Mouse (Mus musculus) forebrain, embryonic 11.5 days (tissue): Measurements from ENCODE around the gene Ccr1l1. TPM values are rescaled to one million over a fixed set of nuclear protein-coding genes. Genes with fewer than 3 reads are reported as not detected.

Source experiments
- ATAC-seq: fragments of 200-750 bp; cut with Nextera tagmentation; replicated peaks from 2 replicates; pipeline ENCODE4 v1.8.0; 2017; ENCODE audit warnings: moderate TSS enrichment; ENCODE audit not compliant: low FRiP score
- DNase-seq: peaks from one replicate; pipeline ENCODE4 v3.0.0-alpha.2; 2017; ENCODE audit warnings: low spot score
- H3K27ac ChIP-seq: fragments of 300-500 bp; sonication (generic); 2 replicates; pipeline ENCODE4 v1.5.1; 2014; ENCODE audit warnings: low read depth, low read length
- H3K27me3 ChIP-seq: fragments of 300-500 bp; sonication (generic); 2 replicates; pipeline ENCODE4 v1.6.1; 2014; ENCODE audit warnings: mild to moderate bottlenecking, low read length, mixed read lengths; ENCODE audit not compliant: control insufficient read depth, insufficient read depth
- H3K36me3 ChIP-seq: fragments of 300-500 bp; sonication (generic); 2 replicates; pipeline ENCODE4 v1.6.1; 2014; ENCODE audit warnings: mild to moderate bottlenecking, low read length, moderate library complexity, mixed read lengths; ENCODE audit not compliant: control insufficient read depth, insufficient read depth
- H3K4me1 ChIP-seq: fragments of 300-500 bp; sonication (generic); replicated peaks from 2 replicates; pipeline ENCODE4 v1.6.1; 2014; ENCODE audit warnings: low read length, mixed read lengths; ENCODE audit not compliant: control insufficient read depth, insufficient read depth
- H3K4me2 ChIP-seq: fragments of 300-500 bp; sonication (generic); 2 replicates; pipeline ENCODE4 v1.6.1; 2014; ENCODE audit warnings: low read depth, mild to moderate bottlenecking, low read length, moderate library complexity, mixed read lengths; ENCODE audit not compliant: severe bottlenecking
- H3K4me3 ChIP-seq: fragments of 300-500 bp; sonication (generic); 2 replicates; pipeline ENCODE4 v1.5.1; 2014; ENCODE audit warnings: low read depth, low read length
- H3K9ac ChIP-seq: fragments of 300-500 bp; sonication (generic); 2 replicates; pipeline ENCODE4 v1.6.1; 2014; ENCODE audit warnings: low read length
- H3K9me3 ChIP-seq: fragments of 300-500 bp; sonication (generic); 2 replicates; pipeline ENCODE4 v1.6.1; 2016; ENCODE audit warnings: low read length, mixed read lengths; ENCODE audit not compliant: control insufficient read depth
- WGBS: fragments of 180-500 bp; shearing (Covaris S2); extraction: QIAGEN DNeasy Blood & Tissue Kit; methylation state at CpG from one replicate; pipeline ENCODE4 v1.1.7; 2014; 5-methylcytosine and 5-hydroxymethylcytosine counted together
- polyA plus RNA-seq: library from polyadenylated mRNA; unstranded; fragments of >200 nt; fragmentation: Nextera tagmentation; extraction: Ambion mirVana; gene quantifications from 2 replicates; pipeline ENCODE4 v1.2.1, GENCODE M21; 2014

Gene Ccr1l1
- polyA plus RNA-seq = not detected in 2 replicates

DNA sequence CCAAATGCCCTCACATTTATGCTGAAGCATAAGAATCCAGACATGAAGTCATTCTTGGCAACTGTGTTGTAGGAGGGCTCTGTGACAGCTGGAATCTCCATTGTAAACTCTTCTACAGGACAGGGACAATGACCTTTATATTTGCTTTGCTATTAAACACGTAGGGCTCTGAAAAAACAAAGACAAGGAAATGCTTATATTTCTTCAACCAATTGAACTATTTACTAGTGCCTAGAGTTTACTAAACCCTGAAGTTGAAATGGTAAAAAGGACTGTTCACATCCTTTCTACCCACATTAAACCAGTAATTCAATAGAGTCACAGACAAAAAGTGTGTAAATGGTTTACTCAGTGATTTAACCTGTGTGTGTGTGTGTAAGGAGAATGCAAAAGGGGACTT, at the start of gene Ccr1l1:
TSS of gene Ccr1l1 (minus strand) at position 101 of the 400 bp plus-strand sequence.
- DNase-seq (no peak), ATAC-seq (no peak)
- H3K9me3 ChIP-seq = no peaks in the 10 kb centered on the region
- no peaks in the 10 kb centered on the region for H3K27me3 ChIP-seq
- no peak within 1 kb of the TSS for H3K27ac ChIP-seq
- no peaks in the 10 kb centered on the region for H3K4me1 ChIP-seq
- H3K4me3 ChIP-seq = no peak within 1 kb of the TSS
- no peaks in the 10 kb centered on the region for H3K36me3 ChIP-seq
- H3K9ac ChIP-seq = no peak within 1 kb of the TSS
- no peak within 1 kb of the TSS for H3K4me2 ChIP-seq
- WGBS = 94% methylated on average over 1 of the region's 1 CpGs

DNA sequence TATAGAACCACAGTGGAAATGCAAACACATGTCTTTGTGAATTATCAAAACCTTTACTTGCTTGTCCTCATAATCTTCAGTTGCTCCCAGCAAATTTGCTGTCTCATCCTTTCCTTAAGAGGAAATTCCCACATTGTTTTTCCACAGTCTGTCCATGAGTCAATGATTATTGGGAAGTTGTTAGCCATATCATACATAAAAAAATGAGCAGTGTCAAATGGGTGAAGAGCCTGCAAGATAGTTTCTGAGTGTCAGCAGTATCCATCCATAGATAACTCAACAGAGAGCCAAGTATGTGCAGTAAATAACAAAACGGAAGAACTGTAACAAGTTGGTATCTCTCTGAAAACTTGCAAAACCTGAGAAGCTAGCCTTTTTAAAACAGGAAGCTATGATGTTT, 43.5 kb upstream of the Ccr1l1 start, which contains the start of gene Ccr3:
TSS of gene Ccr3 (plus strand) at position 301 of the 400 bp plus-strand sequence.
- H3K9me3 ChIP-seq = no peaks in the 10 kb centered on the region
- H3K36me3 ChIP-seq = no peaks in the 10 kb centered on the region
- H3K4me2 ChIP-seq = no peak within 1 kb of the TSS
- no peak within 1 kb of the TSS for H3K27ac ChIP-seq
- no peak within 1 kb of the TSS for H3K9ac ChIP-seq
- ATAC-seq (no peak), DNase-seq (no peak)
- no peak within 1 kb of the TSS for H3K4me3 ChIP-seq
- 92% methylated on average over 1 of the region's 1 CpGs for WGBS
- no peaks in the 10 kb centered on the region for H3K27me3 ChIP-seq
- H3K4me1 ChIP-seq = no peaks in the 10 kb centered on the region

DNA sequence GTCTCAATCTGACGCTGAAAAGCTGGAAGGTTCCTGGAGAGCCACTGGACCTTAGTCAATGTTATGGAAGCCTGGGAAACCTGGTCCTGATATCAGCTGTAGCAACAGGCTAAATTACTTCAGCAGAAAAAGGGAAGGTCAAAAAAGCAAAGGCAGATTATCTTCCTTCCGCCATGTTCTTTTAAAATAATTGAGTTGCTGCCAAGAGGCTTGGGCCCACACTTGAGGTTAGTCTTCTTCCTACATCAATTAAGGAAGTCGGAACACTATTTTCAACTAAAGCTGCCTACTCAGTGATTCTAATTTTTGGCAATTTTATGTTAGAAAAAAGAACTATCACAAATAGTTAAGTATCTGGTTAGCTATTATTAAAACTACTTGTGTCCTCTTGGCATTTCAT, 41.7 kb upstream of the Ccr1l1 start:
- H3K36me3 ChIP-seq = no peaks in the 10 kb centered on the region
- no peak overlapping the region for H3K4me3 ChIP-seq
- no peak overlapping the region for H3K9ac ChIP-seq
- no peaks in the 10 kb centered on the region for H3K27me3 ChIP-seq
- no peaks in the 10 kb centered on the region for H3K4me1 ChIP-seq
- DNase-seq = no peak
- no peak overlapping the region for H3K4me2 ChIP-seq
- H3K27ac ChIP-seq = no peak overlapping the region
- WGBS = 88% methylated on average over 3 of the region's 3 CpGs
- ATAC-seq = no peak
- no peaks in the 10 kb centered on the region for H3K9me3 ChIP-seq

DNA sequence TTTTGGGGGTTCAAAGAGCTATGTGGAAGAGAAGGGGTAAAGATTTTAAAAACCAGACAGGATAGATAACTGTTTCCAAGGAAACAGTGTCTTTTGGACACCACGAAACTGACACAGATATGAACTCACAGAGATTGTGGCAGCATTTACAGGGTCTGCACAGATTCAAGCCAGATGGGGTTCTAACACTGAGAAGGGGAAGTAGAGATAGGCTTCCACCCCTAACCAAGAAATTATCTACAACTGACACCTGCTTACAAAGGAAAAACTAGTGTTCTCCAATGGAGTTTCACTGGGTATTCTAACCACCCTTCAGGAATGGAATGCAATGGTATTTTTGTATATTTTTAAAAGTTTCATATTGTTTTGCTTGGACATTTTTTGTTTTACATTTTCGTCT, 37.8 kb upstream of the Ccr1l1 start:
- 82% methylated on average over 2 of the region's 2 CpGs for WGBS
- Histone ChIP-seq H3K9ac (no peak overlapping the region), H3K4me3 (no peak overlapping the region), H3K9me3 (no peaks in the 10 kb centered on the region), H3K4me2 (no peak overlapping the region), H3K4me1 (no peaks in the 10 kb centered on the region), H3K36me3 (no peaks in the 10 kb centered on the region), H3K27me3 (no peaks in the 10 kb centered on the region), H3K27ac (no peak overlapping the region)
- no peak for ATAC-seq
- DNase-seq = no peak

DNA sequence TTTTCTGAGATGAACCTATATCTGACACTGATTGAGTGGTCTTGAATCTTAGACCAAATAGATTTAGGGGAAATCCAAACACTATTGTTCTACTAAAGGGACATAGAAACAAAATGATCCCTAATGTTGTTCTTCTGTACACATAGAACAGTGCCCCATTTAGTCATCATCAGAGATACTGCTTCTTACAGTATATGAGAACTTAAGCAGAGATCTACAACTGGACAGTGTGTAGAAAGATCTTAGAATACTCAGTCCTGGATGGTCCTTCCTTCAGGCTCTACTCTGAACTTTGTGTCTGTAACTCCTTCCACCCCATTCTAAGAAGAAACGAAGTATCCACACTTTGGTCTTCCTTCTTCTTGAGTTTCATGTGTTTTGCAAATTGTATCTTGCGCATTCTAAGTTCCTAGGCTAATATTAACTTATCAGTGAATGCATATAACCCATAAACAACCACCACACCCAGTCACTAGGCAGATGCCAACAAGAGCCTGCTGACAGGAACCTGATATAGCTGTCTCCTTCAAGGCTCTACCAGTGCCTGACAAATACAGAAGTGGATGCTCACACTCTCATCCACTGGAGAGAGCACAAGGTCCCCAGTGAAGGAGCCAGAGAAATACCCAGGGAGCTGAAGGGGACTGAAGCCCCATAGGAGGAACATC, 36.9 kb upstream of the Ccr1l1 start:
- Histone ChIP-seq H3K9me3 (no peaks in the 10 kb centered on the region), H3K4me2 (no peak overlapping the region), H3K27ac (no peak overlapping the region), H3K27me3 (no peaks in the 10 kb centered on the region), H3K36me3 (no peaks in the 10 kb centered on the region), H3K9ac (no peak overlapping the region), H3K4me1 (no peaks in the 10 kb centered on the region), H3K4me3 (no peak overlapping the region)
- WGBS = 74% methylated on average over 2 of the region's 2 CpGs
- DNase-seq = no peak
- no peak for ATAC-seq

DNA sequence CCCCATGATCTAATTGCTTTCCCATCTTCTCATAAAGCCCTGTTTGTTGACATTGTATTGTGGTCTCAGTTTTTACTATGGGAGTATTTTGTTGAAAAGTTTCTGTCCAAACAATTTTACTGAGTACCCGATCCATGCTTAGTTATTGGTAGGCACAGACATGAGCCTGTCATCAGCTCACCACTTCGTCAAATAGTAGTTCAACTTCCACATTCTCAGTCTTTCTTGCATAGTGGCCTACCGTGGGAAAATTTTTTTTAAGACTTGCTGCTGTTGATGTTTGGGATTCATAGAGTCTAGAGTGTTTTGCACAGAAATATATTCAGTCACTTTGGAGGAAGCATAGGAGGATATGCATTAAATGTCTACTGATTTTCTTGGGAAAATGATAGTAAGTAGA, 35.1 kb upstream of the Ccr1l1 start:
- Histone ChIP-seq H3K27me3 (no peaks in the 10 kb centered on the region), H3K36me3 (no peaks in the 10 kb centered on the region), H3K4me1 (no peaks in the 10 kb centered on the region), H3K9ac (no peak overlapping the region), H3K4me3 (no peak overlapping the region), H3K4me2 (no peak overlapping the region), H3K27ac (no peak overlapping the region), H3K9me3 (no peaks in the 10 kb centered on the region)
- 89% methylated on average over 3 of the region's 3 CpGs for WGBS
- no peak for ATAC-seq
- no peak for DNase-seq

DNA sequence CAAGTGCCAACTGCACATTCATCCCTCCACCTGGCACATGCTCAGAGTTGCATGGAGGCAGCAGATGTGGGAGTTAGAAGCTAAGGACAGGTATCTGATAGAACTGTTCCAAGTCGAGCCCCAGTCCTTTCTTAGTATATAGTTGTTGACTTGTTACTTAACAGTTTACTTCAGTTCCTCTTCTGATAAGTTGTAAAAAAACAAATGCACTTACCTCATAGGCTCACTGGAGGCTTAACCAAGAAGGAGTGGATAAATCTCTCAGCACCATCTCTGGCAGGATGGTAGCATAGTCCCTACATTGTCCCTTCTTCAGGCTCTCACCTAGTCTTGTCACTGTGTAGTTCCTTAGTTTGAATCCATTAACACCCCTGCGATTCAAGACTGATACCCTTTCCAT, 34.5 kb upstream of the Ccr1l1 start:
- ATAC-seq = no peak
- no peak overlapping the region for H3K4me3 ChIP-seq
- H3K36me3 ChIP-seq = no peaks in the 10 kb centered on the region
- no peaks in the 10 kb centered on the region for H3K9me3 ChIP-seq
- WGBS = 90% methylated on average over 2 of the region's 2 CpGs
- DNase-seq = no peak
- no peak overlapping the region for H3K27ac ChIP-seq
- H3K9ac ChIP-seq = no peak overlapping the region
- H3K4me2 ChIP-seq = no peak overlapping the region
- H3K4me1 ChIP-seq = no peaks in the 10 kb centered on the region
- no peaks in the 10 kb centered on the region for H3K27me3 ChIP-seq

DNA sequence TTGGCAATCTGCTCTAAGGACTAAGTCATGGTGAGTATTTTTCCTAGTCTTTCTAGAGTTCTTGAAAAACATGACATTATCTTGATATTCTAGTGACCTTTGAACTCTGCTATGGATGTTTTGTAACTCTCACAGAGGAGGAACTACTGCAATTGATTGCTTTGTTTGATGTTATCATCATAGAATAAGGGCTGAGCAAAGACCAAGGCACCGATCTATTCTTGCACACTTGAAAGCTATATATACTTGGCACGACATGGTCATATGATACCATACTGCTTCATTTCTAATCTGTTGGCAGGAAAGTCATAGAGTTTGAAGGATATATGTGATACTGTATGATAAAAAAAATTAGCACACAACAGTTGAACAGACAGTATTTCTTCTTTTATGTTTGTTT, 21.6 kb upstream of the Ccr1l1 start:
- Histone ChIP-seq H3K27ac (no peak overlapping the region), H3K9ac (no peak overlapping the region), H3K4me2 (no peak overlapping the region), H3K36me3 (no peaks in the 10 kb centered on the region), H3K9me3 (no peaks in the 10 kb centered on the region), H3K27me3 (no peaks in the 10 kb centered on the region), H3K4me3 (no peak overlapping the region), H3K4me1 (no peaks in the 10 kb centered on the region)
- WGBS = 82% methylated on average over 2 of the region's 2 CpGs
- no peak for ATAC-seq
- no peak for DNase-seq

DNA sequence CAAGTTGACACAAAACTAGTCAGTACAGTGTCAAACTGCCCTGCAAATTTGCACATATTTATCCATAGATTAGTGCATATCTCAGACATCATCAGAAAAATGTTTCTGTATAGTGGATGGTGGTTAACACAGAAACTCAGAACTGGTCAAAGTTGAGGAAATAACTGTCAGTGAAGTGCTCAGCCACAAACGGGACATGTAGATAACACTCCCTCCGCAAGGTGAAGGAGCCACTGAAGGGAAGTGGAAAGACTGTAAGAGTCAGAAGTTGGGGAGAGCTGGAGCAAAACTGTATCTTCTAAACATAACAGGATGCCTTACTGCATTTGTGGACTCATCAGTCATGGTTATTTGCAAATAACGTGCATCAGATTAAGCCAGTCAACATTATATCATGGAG, 19.5 kb upstream of the Ccr1l1 start:
- H3K27me3 ChIP-seq = no peaks in the 10 kb centered on the region
- no peak overlapping the region for H3K4me2 ChIP-seq
- no peak overlapping the region for H3K27ac ChIP-seq
- no peaks in the 10 kb centered on the region for H3K9me3 ChIP-seq
- H3K9ac ChIP-seq = no peak overlapping the region
- H3K4me3 ChIP-seq = no peak overlapping the region
- no peaks in the 10 kb centered on the region for H3K36me3 ChIP-seq
- no peak for DNase-seq
- no peak for ATAC-seq
- no peaks in the 10 kb centered on the region for H3K4me1 ChIP-seq
- 83% methylated on average over 3 of the region's 3 CpGs for WGBS
